Mouse (Mus musculus): ENCODE measurements around the gene Tex21. TPM values are rescaled to one million over a fixed set of nuclear protein-coding genes. Genes with fewer than 3 reads are reported as not detected.

Gene Tex21
- not detected for total RNA-seq (2018; cell fraction: chromatin; rRNA removed)
- total RNA-seq (2018; cell fraction: cytosol; rRNA removed): not detected
- total RNA-seq (2018; cell fraction: nucleus; rRNA removed): not detected
- not detected in 3 replicates for polyA plus RNA-seq (2018)

- Histone ChIP-seq H3K4me3 (ENCODE audit: inconsistent target) (no peak within 1 kb of the TSS), H3K27ac (no peak within 1 kb of the TSS), H3K79me2 (ENCODE audit: inconsistent target) (no peaks in the 10 kb centered on the region), H3K36me3 (ENCODE audit: inconsistent target) (no peaks in the 10 kb centered on the region)
- 89% methylated on average over 6 of the region's 6 CpGs for WGBS (ENCODE audit: missing documents)
These were observed at the start of gene Tex21 for GRCm38 (mm10) chr12:76246646-76247045. Tex21 (minus strand) TSS chr12:76246746.

- Histone ChIP-seq H3K36me3 (ENCODE audit: inconsistent target) (no peaks in the 10 kb centered on the region), H3K27ac (no peak overlapping the region), H3K79me2 (ENCODE audit: inconsistent target) (no peaks in the 10 kb centered on the region), H3K4me3 (ENCODE audit: inconsistent target) (no peak overlapping the region)
- WGBS (ENCODE audit: missing documents): 68% methylated on average over 7 of the region's 7 CpGs
These were observed 46.6 kb upstream of the Tex21 start for GRCm38 (mm10) chr12:76293192-76293591.

GRCm38 (mm10) chr12:76290271-76290670 lies 43.7 kb upstream of the Tex21 start:
- Histone ChIP-seq H3K27ac (no peak overlapping the region), H3K36me3 (ENCODE audit: inconsistent target) (no peaks in the 10 kb centered on the region), H3K79me2 (ENCODE audit: inconsistent target) (no peaks in the 10 kb centered on the region), H3K4me3 (ENCODE audit: inconsistent target) (no peak overlapping the region)
- WGBS (ENCODE audit: missing documents): 90% methylated on average over 2 of the region's 2 CpGs

GRCm38 (mm10) chr12:76289428-76289827 lies 42.9 kb upstream of the Tex21 start:
- H3K36me3 ChIP-seq (ENCODE audit: inconsistent target): no peaks in the 10 kb centered on the region

GRCm38 (mm10) chr12:76288494-76288893 lies 41.9 kb upstream of the Tex21 start:
- H3K36me3 ChIP-seq (ENCODE audit: inconsistent target): no peaks in the 10 kb centered on the region
- H3K79me2 ChIP-seq (ENCODE audit: inconsistent target): no peaks in the 10 kb centered on the region
- no peak overlapping the region for H3K4me3 ChIP-seq (ENCODE audit: inconsistent target)
- H3K27ac ChIP-seq: no peak overlapping the region
- WGBS (ENCODE audit: missing documents): 92% methylated on average over 5 of the region's 5 CpGs

More at GRCm38 (mm10) chr12:76289428-76289827, 42.9 kb upstream of the Tex21 start:
- H3K27ac ChIP-seq: no peak overlapping the region
- no peak overlapping the region for H3K4me3 ChIP-seq (ENCODE audit: inconsistent target)
- WGBS (ENCODE audit: missing documents): 95% methylated on average over 10 of the region's 12 CpGs
- no peaks in the 10 kb centered on the region for H3K79me2 ChIP-seq (ENCODE audit: inconsistent target)

GRCm38 (mm10) chr12:76287986-76288385 lies 41.4 kb upstream of the Tex21 start:
- Histone ChIP-seq H3K36me3 (ENCODE audit: inconsistent target) (no peaks in the 10 kb centered on the region), H3K4me3 (ENCODE audit: inconsistent target) (no peak overlapping the region), H3K79me2 (ENCODE audit: inconsistent target) (no peaks in the 10 kb centered on the region), H3K27ac (no peak overlapping the region)
- WGBS (ENCODE audit: missing documents): 97% methylated on average over 8 of the region's 8 CpGs

GRCm38 (mm10) chr12:76285418-76285817 lies 38.9 kb upstream of the Tex21 start:
- no peaks in the 10 kb centered on the region for H3K79me2 ChIP-seq (ENCODE audit: inconsistent target)
- H3K27ac ChIP-seq: no peak overlapping the region
- WGBS (ENCODE audit: missing documents): 97% methylated on average over 6 of the region's 6 CpGs
- H3K36me3 ChIP-seq (ENCODE audit: inconsistent target): no peaks in the 10 kb centered on the region
- no peak overlapping the region for H3K4me3 ChIP-seq (ENCODE audit: inconsistent target)

- no peak overlapping the region for H3K4me3 ChIP-seq (ENCODE audit: inconsistent target)
- no peaks in the 10 kb centered on the region for H3K79me2 ChIP-seq (ENCODE audit: inconsistent target)
- H3K27ac ChIP-seq: no peak overlapping the region
- 98% methylated on average over 17 of the region's 17 CpGs for WGBS (ENCODE audit: missing documents)
- no peaks in the 10 kb centered on the region; the same call in 1 of the 2 replicates for H3K36me3 ChIP-seq (ENCODE audit: inconsistent target)
These were observed 36.1 kb upstream of the Tex21 start for GRCm38 (mm10) chr12:76282532-76283173.

- no peaks in the 10 kb centered on the region; the same call in 1 of the 2 replicates for H3K36me3 ChIP-seq (ENCODE audit: inconsistent target)
- WGBS (ENCODE audit: missing documents): 86% methylated on average over 4 of the region's 4 CpGs
- H3K27ac ChIP-seq: no peak overlapping the region
- H3K79me2 ChIP-seq (ENCODE audit: inconsistent target): no peaks in the 10 kb centered on the region
- no peak overlapping the region for H3K4me3 ChIP-seq (ENCODE audit: inconsistent target)
These were observed 35.6 kb upstream of the Tex21 start for GRCm38 (mm10) chr12:76282132-76282531.

- no peaks in the 10 kb centered on the region; the same call in 1 of the 2 replicates for H3K36me3 ChIP-seq (ENCODE audit: inconsistent target)
- H3K27ac ChIP-seq: no peak overlapping the region
- H3K4me3 ChIP-seq (ENCODE audit: inconsistent target): no peak overlapping the region
- 88% methylated on average over 2 of the region's 2 CpGs for WGBS (ENCODE audit: missing documents)
- H3K79me2 ChIP-seq (ENCODE audit: inconsistent target): no peaks in the 10 kb centered on the region
These were observed 34.6 kb upstream of the Tex21 start for GRCm38 (mm10) chr12:76281111-76281660.

GRCm38 (mm10) chr12:76280556-76280955 lies 34.0 kb upstream of the Tex21 start:
- H3K27ac ChIP-seq: no peak overlapping the region
- H3K4me3 ChIP-seq (ENCODE audit: inconsistent target): no peak overlapping the region
- no peaks in the 10 kb centered on the region; the same call in 1 of the 2 replicates for H3K36me3 ChIP-seq (ENCODE audit: inconsistent target)
- WGBS (ENCODE audit: missing documents): 95% methylated on average over 9 of the region's 9 CpGs
- no peaks in the 10 kb centered on the region for H3K79me2 ChIP-seq (ENCODE audit: inconsistent target)

GRCm38 (mm10) chr12:76278209-76278608 lies 31.7 kb upstream of the Tex21 start:
- 96% methylated on average over 6 of the region's 6 CpGs for WGBS (ENCODE audit: missing documents)
- no peaks in the 10 kb centered on the region for H3K79me2 ChIP-seq (ENCODE audit: inconsistent target)
- H3K27ac ChIP-seq: no peak overlapping the region
- H3K4me3 ChIP-seq (ENCODE audit: inconsistent target): no peak overlapping the region
- H3K36me3 ChIP-seq (ENCODE audit: inconsistent target): no peaks in the 10 kb centered on the region; the same call in 1 of the 2 replicates

- Histone ChIP-seq H3K36me3 (ENCODE audit: inconsistent target) (no peaks in the 10 kb centered on the region), H3K27ac (no peak overlapping the region), H3K79me2 (ENCODE audit: inconsistent target) (no peaks in the 10 kb centered on the region), H3K4me3 (ENCODE audit: inconsistent target) (no peak overlapping the region)
- WGBS (ENCODE audit: missing documents): 71% methylated on average over 9 of the region's 10 CpGs
These were observed 26.3 kb upstream of the Tex21 start for GRCm38 (mm10) chr12:76272610-76273524.

GRCm38 (mm10) chr12:76271516-76271915 lies 25.0 kb upstream of the Tex21 start:
- H3K36me3 ChIP-seq (ENCODE audit: inconsistent target): no peaks in the 10 kb centered on the region
- H3K79me2 ChIP-seq (ENCODE audit: inconsistent target): no peaks in the 10 kb centered on the region
- H3K27ac ChIP-seq: no peak overlapping the region
- WGBS (ENCODE audit: missing documents): 87% methylated on average over 5 of the region's 6 CpGs
- H3K4me3 ChIP-seq (ENCODE audit: inconsistent target): no peak overlapping the region

Measured in macrophage (primary cell).